In the genomic region with DNA sequence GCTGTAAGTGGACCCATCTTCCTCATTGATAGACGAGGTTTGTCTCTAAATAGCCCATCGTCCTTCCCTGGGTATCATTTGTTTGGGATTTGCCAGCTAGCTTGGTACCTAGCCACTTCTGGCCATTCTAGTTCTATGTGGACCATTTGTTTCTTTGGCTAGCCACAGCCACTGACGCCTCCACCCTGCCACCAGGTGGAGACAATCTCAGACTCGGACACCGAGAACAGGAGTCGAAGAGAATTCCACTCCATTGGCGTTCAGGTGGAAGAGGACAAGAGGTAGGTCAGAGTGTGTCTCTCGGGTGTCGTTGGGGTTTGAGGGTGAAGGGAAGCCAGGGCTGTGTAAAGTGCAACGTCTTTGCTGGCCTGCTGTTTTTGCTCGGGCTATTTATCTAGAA, we compare ENCODE assay signal across 12 mouse cellular contexts. TPM values are rescaled to one million over a fixed set of nuclear protein-coding genes. Genes with fewer than 3 reads are reported as not detected.
DNase-seq lines count a peak whose midpoint lies in the region; TF ChIP-seq lines count a peak whose summit lies in the region.
"Had no signal": no experiment of that assay in that cellular context is flagged by ENCODE, and none has a peak within 500 bp of the region (broad histone marks: within the 10 kb centered on the region; RNA-seq: fewer than 3 reads in every experiment).

No protein-coding gene starts in this region.

- DNase-seq in gastrocnemius, adult 2 months, result no peak
- DNase-seq in gastrocnemius, adult 8-10 months (ENCODE audit: low spot score in 2 of 2), result no peak
- DNase-seq in left cerebral cortex, postnatal 4 days, result peak; percentile 42
- no peak for DNase-seq in left cerebral cortex, postnatal 25 days (ENCODE audit: low spot score in 2 of 2)
- DNase-seq in 416B (ENCODE audit: low read depth) (peak; percentile 3), ZHBTc4 (ENCODE audit: low read depth, low spot score) (peak; percentile 71)
- no peak for DNase-seq in thymus, postnatal 14 days
- DNase-seq in right cerebral cortex, postnatal 10 days (ENCODE audit: low spot score in 2 of 2), result no peak
- DNase-seq: lung, postnatal 10 days; thymus, postnatal 25 days had no signal

- TF ChIP-seq CTCF in gastrocnemius, adult 2 months (IDR thresholded peaks at IDR 0.05), result peak; percentile 6; the same call in 1 of the 2 replicates

- no peak overlapping the region for H3K27ac ChIP-seq in gastrocnemius, adult 2 months
- H3K27ac ChIP-seq: embryonic facial prominence, embryonic 12.5 days had no signal

- intact Hi-C loops in gastrocnemius, adult 2 months (cut with DNase I), result no loop called here
- intact Hi-C loops in left cerebral cortex, postnatal 4 days (cut with DNase I), result no loop called here
- intact Hi-C loops in left cerebral cortex, postnatal 25 days (cut with DNase I), result no loop called here

- H3K4me3 ChIP-seq in gastrocnemius, adult 2 months, result no peak overlapping the region
- H3K4me3 ChIP-seq: embryonic facial prominence, embryonic 12.5 days; myocyte had no signal

RNA-seq across cellular contexts. Expression of gene Smim12, which starts 28.5 kb away (rescaled TPM):
- total RNA-seq in gastrocnemius, adult 2 months (2021), result 10 to 100 TPM; 31.9 to 36.5 TPM
- total RNA-seq in gastrocnemius, adult 8-10 months (2022), result 10 to 100 TPM; 35.4 to 41.1 (median 39.3) TPM
- 10 to 100 TPM; 27.1 to 29.3 TPM for total RNA-seq in left cerebral cortex, postnatal 4 days (2021)
- 10 to 100 TPM; 55.2 to 55.3 TPM for total RNA-seq in left cerebral cortex, postnatal 25 days (2021)

RNA-seq across cellular contexts. Expression of gene Dlgap3, which starts 46.1 kb away (rescaled TPM):
- total RNA-seq in gastrocnemius, adult 2 months (2021), result not detected
- total RNA-seq in gastrocnemius, adult 8-10 months (2022), result under 1 TPM in 3 of 4 experiments, not detected in 1; 0.11 to 0.15 (median 0.13) TPM
- 100 to 1,000 TPM; 111 to 125 TPM for total RNA-seq in left cerebral cortex, postnatal 4 days (2021)
- 100 to 1,000 TPM; 396 to 399 TPM for total RNA-seq in left cerebral cortex, postnatal 25 days (2021)

Comparison
In these comparisons a context has a peak if more than half of its experiments do, and no peak if none do; other contexts are left out.
1. DNase-seq: peak in left cerebral cortex, postnatal 4 days (single experiment), 416B (single experiment) and ZHBTc4 (single experiment); none in gastrocnemius, adult 2 months (single experiment), gastrocnemius, adult 8-10 months (0 of 2), left cerebral cortex, postnatal 25 days (0 of 2), thymus, postnatal 14 days (single experiment) and right cerebral cortex, postnatal 10 days (0 of 2).
2. RNA of gene Dlgap3, which starts 46.1 kb away (total RNA-seq): 396 to 399 TPM in left cerebral cortex, postnatal 25 days and 111 to 125 TPM in left cerebral cortex, postnatal 4 days; not detected in gastrocnemius, adult 2 months and 0.11 to 0.15 TPM in gastrocnemius, adult 8-10 months; every median in the first group is over 10 times any median in the second.